Mouse (Mus musculus) CH12.LX (cell line): ENCODE results near the gene Cwc25.

Experiments
- BHLHE40 ChIP-seq: IDR thresholded peaks from 2 replicates; pipeline ENCODE4 v1.6.1; 2011; ENCODE audit warnings: mild to moderate bottlenecking, low read depth, low read length, improper control_type of control experiment
- CTCF ChIP-seq, 2 experiments: IDR thresholded peaks in 1 of 2; conservative IDR thresholded peaks in 1 of 2; 2 replicates each; pipeline ENCODE4 v1.5.1; 2011 to 2012; ENCODE audit warnings: low read depth in 2 of 2, low read length in 2 of 2, improper control_type of control experiment in 1 of 2, inconsistent platforms in 1 of 2, mild to moderate bottlenecking in 1 of 2, moderate library complexity in 1 of 2
- POLR2A ChIP-seq: IDR thresholded peaks from 2 replicates; pipeline ENCODE4 v1.6.1; 2011; ENCODE audit warnings: low read depth, mild to moderate bottlenecking, improper control_type of control experiment, low read length
- SIN3A ChIP-seq: IDR thresholded peaks from 2 replicates; pipeline ENCODE4 v1.6.1; 2012; ENCODE audit warnings: low read length, improper control_type of control experiment, inconsistent platforms
- USF1 ChIP-seq: IDR thresholded peaks from 2 replicates; pipeline ENCODE4 v1.6.1; 2014; ENCODE audit warnings: low read depth, mild to moderate bottlenecking, inconsistent platforms, low read length, improper control_type of control experiment

DNA sequence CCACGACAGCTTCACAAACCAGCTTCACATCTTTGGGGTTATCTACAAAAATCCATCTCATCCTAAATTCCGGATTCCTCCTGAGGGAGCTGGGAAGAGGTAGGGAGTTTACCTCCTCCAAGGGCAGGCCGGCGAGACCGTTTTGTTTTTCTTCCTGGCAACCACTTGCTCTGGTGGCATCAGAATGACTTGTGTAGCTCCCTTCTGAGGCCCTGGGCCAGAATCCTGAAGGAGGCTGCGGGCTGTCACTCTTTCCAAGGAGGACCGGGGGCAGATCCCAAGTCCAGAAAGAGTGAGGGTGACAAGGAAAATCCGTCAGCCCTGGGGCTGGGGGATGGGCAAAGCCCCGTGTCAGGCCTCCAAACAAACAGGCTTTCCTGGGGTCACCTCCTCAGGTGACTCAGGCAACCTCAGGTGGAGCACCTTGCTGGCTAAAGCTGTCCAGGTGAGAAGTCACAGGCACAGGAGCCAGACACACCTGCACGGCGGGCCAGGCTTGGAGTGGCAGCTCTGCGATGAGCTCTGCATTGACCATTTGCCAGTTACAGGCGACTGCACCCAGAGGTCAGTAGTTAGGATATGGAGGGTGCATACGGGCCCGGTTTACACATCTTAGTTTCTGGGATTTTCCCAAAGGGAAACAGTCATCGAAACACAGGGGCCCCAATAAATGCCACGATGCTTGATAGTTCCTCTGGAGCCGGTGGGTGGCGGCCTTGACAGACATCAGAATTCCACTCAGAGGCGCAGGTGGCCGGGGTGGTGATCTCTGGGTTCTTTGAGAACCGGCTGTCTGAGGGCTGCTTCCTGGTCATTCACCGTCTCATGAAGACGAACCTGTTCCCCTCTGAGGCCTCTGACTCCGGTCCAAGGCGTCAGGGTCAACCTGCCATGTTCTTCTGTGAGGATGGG, 48.7 kb downstream of the Cwc25 start:
- TF ChIP-seq POLR2A = no peak
- no peak for TF ChIP-seq BHLHE40
- TF ChIP-seq CTCF (conservative IDR thresholded peaks at IDR 0.05 in 1 of 2, IDR thresholded peaks at IDR 0.05 in 1 of 2; ENCODE audit: low read depth in 2 of 2, low read length in 2 of 2) = no peak
- TF ChIP-seq USF1 = no peak
- TF ChIP-seq SIN3A = no peak
